Mouse (Mus musculus) c-Kit-positive CD71-positive TER-119-positive erythroid progenitor cells, embryonic 14.5 days (primary cell): ENCODE measurements around the gene Gm20431.
A peak's percentile ranks its signal among the peaks of the same experiment; 100 is the strongest.

Experiments
- DNase-seq: peaks from one replicate; pipeline ENCODE4 v3.0.0-alpha.2; 2013; ENCODE audit warnings: low spot score

The Gm20431 gene

GRCm38 (mm10) chr2:167688498-167689451, 27.5 kb upstream of the Gm20431 start, which contains the start of gene Cebpb:
TSS of gene Cebpb (plus strand) at chr2:167688915.
- peak; percentile 57 for DNase-seq

DNA sequence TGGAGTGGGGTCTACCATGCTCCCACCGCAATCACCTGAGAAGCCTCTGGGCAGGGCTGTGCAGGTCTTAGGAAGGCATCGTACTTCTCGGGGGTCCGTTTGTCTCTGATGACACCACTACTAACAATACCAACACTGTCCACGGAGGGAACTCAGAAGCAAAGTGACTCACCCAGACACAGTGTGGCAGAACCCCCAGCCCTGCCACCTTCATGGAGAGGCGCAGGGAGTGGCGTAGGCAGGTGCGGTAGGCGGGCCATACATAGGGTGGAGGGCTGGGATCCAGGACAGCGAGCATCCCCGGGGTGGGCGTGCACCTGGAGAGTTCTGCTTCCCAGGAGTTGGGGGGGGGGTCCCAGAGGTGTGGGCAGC, 26.8 kb upstream of the Gm20431 start:
- no peak for DNase-seq

- DNase-seq: no peak
These were observed 26.4 kb upstream of the Gm20431 start for GRCm38 (mm10) chr2:167687651-167688101.

DNA sequence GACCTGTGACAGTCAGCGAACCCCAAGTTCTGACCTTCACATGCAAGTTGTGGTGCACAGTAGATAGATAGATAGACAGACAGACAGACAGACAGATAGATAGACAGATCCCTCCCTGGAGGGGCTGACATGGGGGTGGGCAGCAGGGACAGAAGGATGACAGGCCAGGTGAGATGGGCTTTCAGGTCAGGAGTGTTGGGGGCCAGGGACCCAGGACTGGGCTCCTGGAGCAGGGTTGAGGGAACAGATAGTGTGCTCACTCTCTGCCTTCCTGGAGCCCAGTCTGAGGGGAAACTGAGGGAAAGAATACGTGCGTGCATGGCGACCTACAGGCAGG, 25.9 kb upstream of the Gm20431 start:
- no peak for DNase-seq

GRCm38 (mm10) chr2:167686382-167687249, 25.3 kb upstream of the Gm20431 start:
- DNase-seq: no peak

GRCm38 (mm10) chr2:167685865-167686264, 24.6 kb upstream of the Gm20431 start:
- no peak for DNase-seq

DNA sequence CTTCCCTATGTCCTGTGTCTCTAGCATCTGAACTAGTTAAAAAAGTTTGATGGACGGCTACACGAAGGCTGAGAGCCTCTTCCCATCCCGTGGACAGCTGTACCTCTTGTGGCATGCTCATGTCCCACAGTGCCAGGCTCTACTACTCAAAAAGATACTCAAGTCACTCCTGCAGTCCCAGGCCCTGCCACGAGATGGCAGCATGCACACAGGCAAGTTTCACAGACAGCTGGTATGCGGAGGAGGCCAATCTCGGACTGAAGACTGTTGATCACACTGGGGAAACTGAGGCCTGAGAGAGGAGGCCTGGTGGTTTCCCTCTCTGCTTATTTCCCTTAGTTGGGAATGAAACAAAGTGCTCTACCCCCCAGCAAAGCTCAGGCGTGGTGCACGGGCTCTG, 23.8 kb upstream of the Gm20431 start:
- peak; percentile 91 for DNase-seq

GRCm38 (mm10) chr2:167683721-167684120, 22.4 kb upstream of the Gm20431 start:
- DNase-seq: no peak

- peak; percentile 67 for DNase-seq
These were observed 19.4 kb upstream of the Gm20431 start for GRCm38 (mm10) chr2:167680657-167681056.

GRCm38 (mm10) chr2:167679902-167680430, 18.7 kb upstream of the Gm20431 start:
- DNase-seq: peak; percentile 72

GRCm38 (mm10) chr2:167678600-167678999, 17.3 kb upstream of the Gm20431 start:
- no peak for DNase-seq

GRCm38 (mm10) chr2:167675120-167675909, 14.0 kb upstream of the Gm20431 start:
- no peak for DNase-seq

- DNase-seq: no peak
These were observed 11.0 kb upstream of the Gm20431 start for GRCm38 (mm10) chr2:167672212-167672685.

GRCm38 (mm10) chr2:167671101-167671633, 9.9 kb upstream of the Gm20431 start:
- no peak for DNase-seq

DNA sequence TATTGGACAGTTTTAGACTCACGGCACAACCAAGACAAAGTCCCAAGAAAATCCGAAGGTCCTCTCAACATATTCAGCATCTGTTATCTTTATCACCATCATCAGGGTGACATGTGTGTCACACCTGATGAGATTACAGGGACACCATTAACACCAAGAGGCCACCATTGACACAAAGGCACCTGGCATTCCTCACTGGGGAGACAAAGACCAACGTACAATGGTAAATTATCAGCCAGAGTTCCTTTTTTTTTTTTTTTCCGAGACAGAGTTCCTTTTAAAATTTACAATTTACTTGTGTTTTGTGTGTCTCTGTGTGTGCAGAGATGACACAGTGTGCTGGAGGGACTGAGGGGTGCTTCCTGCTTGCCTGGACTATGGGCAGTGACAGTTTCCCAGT, 8.1 kb upstream of the Gm20431 start:
- DNase-seq: no peak

DNA sequence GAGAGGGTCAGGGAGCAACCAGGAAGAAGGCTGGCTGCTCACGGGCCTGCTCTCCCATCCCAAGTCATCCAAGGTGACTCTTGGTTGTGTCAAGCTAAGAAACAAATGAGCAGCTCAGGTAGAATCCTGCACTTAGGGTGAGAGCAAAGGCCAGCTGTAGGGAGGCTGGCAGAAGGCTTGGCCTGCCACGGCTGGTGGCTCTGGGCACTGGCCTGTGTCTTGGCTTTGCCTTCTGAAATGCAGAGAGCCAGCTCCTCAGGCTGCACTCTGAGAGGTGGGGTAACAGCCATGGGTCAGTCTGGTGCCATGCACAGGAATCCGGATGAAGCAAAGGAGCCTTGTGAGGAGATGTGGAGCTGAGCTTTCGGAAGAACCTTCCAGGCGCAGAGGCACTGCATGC, 7.1 kb upstream of the Gm20431 start:
- DNase-seq: no peak

- DNase-seq: no peak
These were observed 4.8 kb upstream of the Gm20431 start for GRCm38 (mm10) chr2:167665972-167666713.

- DNase-seq: no peak
These were observed 1.4 kb upstream of the Gm20431 start for GRCm38 (mm10) chr2:167662713-167663112.

DNA sequence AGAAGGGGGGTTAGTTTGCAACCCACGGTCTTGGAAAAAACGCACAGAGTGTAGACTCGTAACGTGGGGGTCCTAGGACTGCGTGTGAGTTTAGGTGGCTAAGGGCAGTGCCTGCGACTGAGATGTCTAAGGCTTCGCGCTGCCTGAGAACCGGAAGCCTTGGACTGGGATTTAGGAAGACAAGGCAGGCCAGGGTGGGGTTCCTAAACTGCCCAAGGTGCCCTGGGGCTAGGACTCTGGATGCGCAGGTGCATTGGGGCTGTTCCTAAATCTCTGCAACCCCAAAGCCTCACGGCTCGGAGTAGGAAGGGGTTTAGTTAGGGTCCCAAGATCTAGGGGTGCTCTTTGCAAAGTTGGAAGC, 705 bp downstream of the Gm20431 start:
- no peak for DNase-seq

GRCm38 (mm10) chr2:167659847-167660610, 1.3 kb downstream of the Gm20431 start:
- DNase-seq: no peak
